Mouse (Mus musculus): ENCODE results near the gene Rnf217. TPM values are rescaled to one million over a fixed set of nuclear protein-coding genes. Genes with fewer than 3 reads are reported as not detected.

Gene Rnf217
- polyA plus RNA-seq, 1 experiment from 2014 or later = 2.3 TPM

DNA sequence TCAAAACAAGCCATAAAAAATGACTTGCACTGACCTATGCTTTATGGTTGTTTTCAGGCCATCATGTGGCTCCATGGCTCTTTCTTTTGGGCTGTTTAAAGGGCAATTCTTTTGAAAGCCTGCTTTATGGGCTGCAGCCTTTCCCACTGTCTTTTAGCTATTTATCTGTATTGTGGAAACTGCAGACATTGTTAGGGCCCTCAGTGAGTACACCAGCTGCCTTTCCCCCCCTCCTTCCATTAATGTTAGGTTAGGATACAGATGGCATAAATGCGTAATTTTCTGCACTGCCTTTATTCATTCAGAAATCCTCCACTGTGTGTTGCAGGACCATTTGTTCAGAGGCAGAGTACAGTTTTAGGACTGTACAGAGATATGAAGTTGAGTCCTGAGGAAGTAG, 93.1 kb downstream of the Rnf217 start:
- 83% methylated on average over 1 of the region's 1 CpGs for WGBS

GRCm38 (mm10) chr10:31504134-31504551, 104.8 kb downstream of the Rnf217 start:
- no peaks in the 10 kb centered on the region for H3K27me3 ChIP-seq (ENCODE audit: control insufficient read depth, insufficient read depth, low read length)
- H3K9ac ChIP-seq (replicated peaks; ENCODE audit: low read length) = no peak overlapping the region
- no peaks in the 10 kb centered on the region for H3K4me1 ChIP-seq (ENCODE audit: control insufficient read depth, insufficient read depth, low read length)
- no peaks in the 10 kb centered on the region for H3K36me3 ChIP-seq (replicated peaks; ENCODE audit: control insufficient read depth, insufficient read depth, low read depth, low read length)
- no peaks in the 10 kb centered on the region for H3K9me3 ChIP-seq (replicated peaks; ENCODE audit: control insufficient read depth, low read length)
- no peak overlapping the region for H3K4me2 ChIP-seq (ENCODE audit: low read depth, low read length)
- H3K4me3 ChIP-seq (ENCODE audit: low read depth, low read length) = no peak overlapping the region
- no peak for ATAC-seq (replicated peaks; ENCODE audit: insufficient number of reproducible peaks, low FRiP score, low TSS enrichment, low read depth)
- H3K27ac ChIP-seq (replicated peaks; ENCODE audit: low read depth, low read length) = no peak overlapping the region
- DNase-seq (ENCODE audit: low spot score) = no peak
- WGBS = 76% methylated on average over 3 of the region's 3 CpGs

More for the DNA sequence above, 93.1 kb downstream of the Rnf217 start:
- Histone ChIP-seq H3K27ac (replicated peaks; ENCODE audit: low read depth, low read length) (no peak overlapping the region), H3K4me1 (ENCODE audit: control insufficient read depth, insufficient read depth, low read length) (no peaks in the 10 kb centered on the region), H3K9ac (replicated peaks; ENCODE audit: low read length) (no peak overlapping the region), H3K4me3 (ENCODE audit: low read depth, low read length) (no peak overlapping the region), H3K36me3 (replicated peaks; ENCODE audit: control insufficient read depth, insufficient read depth, low read depth, low read length) (no peaks in the 10 kb centered on the region), H3K27me3 (ENCODE audit: control insufficient read depth, insufficient read depth, low read length) (no peaks in the 10 kb centered on the region), H3K9me3 (replicated peaks; ENCODE audit: control insufficient read depth, low read length) (no peaks in the 10 kb centered on the region), H3K4me2 (ENCODE audit: low read depth, low read length) (no peak overlapping the region)
- ATAC-seq (replicated peaks; ENCODE audit: insufficient number of reproducible peaks, low FRiP score, low TSS enrichment, low read depth) (no peak; the same call in 1 of the 2 replicates), DNase-seq (ENCODE audit: low spot score) (no peak)

GRCm38 (mm10) chr10:31503542-31504133, 105.3 kb downstream of the Rnf217 start:
- H3K9ac ChIP-seq (replicated peaks; ENCODE audit: low read length) = no peak overlapping the region
- ATAC-seq (replicated peaks; ENCODE audit: insufficient number of reproducible peaks, low FRiP score, low TSS enrichment, low read depth) = no peak
- H3K27ac ChIP-seq (replicated peaks; ENCODE audit: low read depth, low read length) = no peak overlapping the region
- no peak overlapping the region for H3K4me3 ChIP-seq (ENCODE audit: low read depth, low read length)
- no peak overlapping the region for H3K4me2 ChIP-seq (ENCODE audit: low read depth, low read length)
- no peaks in the 10 kb centered on the region for H3K27me3 ChIP-seq (ENCODE audit: control insufficient read depth, insufficient read depth, low read length)
- DNase-seq (ENCODE audit: low spot score) = no peak
- 90% methylated on average over 8 of the region's 8 CpGs for WGBS
- no peaks in the 10 kb centered on the region for H3K36me3 ChIP-seq (replicated peaks; ENCODE audit: control insufficient read depth, insufficient read depth, low read depth, low read length)
- H3K4me1 ChIP-seq (ENCODE audit: control insufficient read depth, insufficient read depth, low read length) = no peaks in the 10 kb centered on the region
- H3K9me3 ChIP-seq (replicated peaks; ENCODE audit: control insufficient read depth, low read length) = no peaks in the 10 kb centered on the region

DNA sequence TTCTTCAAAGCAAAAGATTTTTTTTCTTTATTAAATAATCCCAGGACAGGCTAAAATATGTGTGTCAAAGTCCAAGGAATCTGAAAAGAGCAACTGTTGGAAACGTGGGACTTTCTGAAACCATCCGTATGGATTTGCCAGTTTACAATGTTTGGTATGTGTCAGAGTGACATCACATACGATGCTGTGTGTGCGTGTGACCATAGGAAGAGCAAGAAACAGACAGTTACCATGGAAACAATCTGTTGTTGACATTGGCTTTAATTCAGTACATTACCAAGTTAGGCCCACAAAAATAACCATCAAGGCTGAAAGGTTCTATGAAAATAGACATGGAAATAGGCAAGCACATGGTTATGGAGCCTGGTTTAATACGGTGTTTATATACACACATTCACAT, 107.3 kb downstream of the Rnf217 start:
- H3K27me3 ChIP-seq (ENCODE audit: control insufficient read depth, insufficient read depth, low read length) = no peaks in the 10 kb centered on the region
- DNase-seq (ENCODE audit: low spot score) = no peak
- no peak overlapping the region for H3K4me3 ChIP-seq (ENCODE audit: low read depth, low read length)
- no peaks in the 10 kb centered on the region for H3K9me3 ChIP-seq (replicated peaks; ENCODE audit: control insufficient read depth, low read length)
- H3K36me3 ChIP-seq (replicated peaks; ENCODE audit: control insufficient read depth, insufficient read depth, low read depth, low read length) = no peaks in the 10 kb centered on the region
- H3K4me2 ChIP-seq (ENCODE audit: low read depth, low read length) = no peak overlapping the region
- no peaks in the 10 kb centered on the region for H3K4me1 ChIP-seq (ENCODE audit: control insufficient read depth, insufficient read depth, low read length)
- ATAC-seq (replicated peaks; ENCODE audit: insufficient number of reproducible peaks, low FRiP score, low TSS enrichment, low read depth) = no peak
- WGBS = 87% methylated on average over 5 of the region's 5 CpGs
- no peak overlapping the region for H3K27ac ChIP-seq (replicated peaks; ENCODE audit: low read depth, low read length)
- no peak overlapping the region for H3K9ac ChIP-seq (replicated peaks; ENCODE audit: low read length)

DNA sequence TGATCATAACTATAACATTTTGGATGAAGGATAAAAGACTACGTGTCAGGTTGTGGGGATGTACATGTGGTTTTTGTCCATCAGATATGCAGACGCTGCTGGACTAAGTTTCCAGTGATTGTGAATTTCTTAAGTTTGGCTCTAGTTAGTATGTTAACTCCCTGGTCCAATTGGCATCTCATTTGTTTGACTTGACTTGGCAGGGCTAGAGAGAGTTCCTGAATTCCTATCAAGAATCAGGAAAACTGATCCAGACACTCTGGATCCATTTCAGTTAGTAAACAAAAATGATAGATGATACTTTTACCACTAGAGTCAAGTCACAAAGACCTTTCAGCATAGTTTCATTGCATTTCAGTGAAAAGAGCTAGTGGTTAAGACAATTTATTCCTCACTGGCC, 112.1 kb downstream of the Rnf217 start:
- H3K27ac ChIP-seq (replicated peaks; ENCODE audit: low read depth, low read length) = no peak overlapping the region
- no peaks in the 10 kb centered on the region for H3K27me3 ChIP-seq (ENCODE audit: control insufficient read depth, insufficient read depth, low read length)
- no peak overlapping the region for H3K9ac ChIP-seq (replicated peaks; ENCODE audit: low read length)
- H3K4me1 ChIP-seq (ENCODE audit: control insufficient read depth, insufficient read depth, low read length) = no peaks in the 10 kb centered on the region
- ATAC-seq (replicated peaks; ENCODE audit: insufficient number of reproducible peaks, low FRiP score, low TSS enrichment, low read depth) (no peak), DNase-seq (ENCODE audit: low spot score) (no peak)
- H3K36me3 ChIP-seq (replicated peaks; ENCODE audit: control insufficient read depth, insufficient read depth, low read depth, low read length) = no peaks in the 10 kb centered on the region
- 80% methylated on average over 2 of the region's 2 CpGs for WGBS
- H3K9me3 ChIP-seq (replicated peaks; ENCODE audit: control insufficient read depth, low read length) = no peaks in the 10 kb centered on the region
- H3K4me3 ChIP-seq (ENCODE audit: low read depth, low read length) = no peak overlapping the region
- no peak overlapping the region for H3K4me2 ChIP-seq (ENCODE audit: low read depth, low read length)

DNA sequence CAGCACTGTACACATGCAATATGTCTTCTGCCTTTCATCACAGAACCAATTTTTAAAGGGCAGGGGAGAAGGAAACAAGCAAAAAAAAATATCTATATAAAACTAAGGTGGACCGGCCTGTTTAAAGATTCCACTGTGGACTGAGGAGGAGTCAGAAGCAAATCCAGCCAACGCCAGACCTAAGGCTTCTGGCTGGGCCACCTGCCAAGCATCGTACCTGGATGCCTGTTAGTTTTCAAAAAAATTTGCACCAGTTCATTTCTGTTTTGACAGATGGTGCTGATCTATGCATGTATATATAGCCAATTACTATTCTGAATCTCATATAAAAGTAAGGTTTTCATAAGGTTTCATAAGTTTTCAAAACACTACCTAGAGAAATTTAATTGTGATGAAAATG, 113.2 kb downstream of the Rnf217 start:
- H3K9ac ChIP-seq (replicated peaks; ENCODE audit: low read length) = no peak overlapping the region
- no peak for DNase-seq (ENCODE audit: low spot score)
- WGBS = 82% methylated on average over 3 of the region's 3 CpGs
- H3K9me3 ChIP-seq (replicated peaks; ENCODE audit: control insufficient read depth, low read length) = no peaks in the 10 kb centered on the region
- no peak overlapping the region for H3K4me3 ChIP-seq (ENCODE audit: low read depth, low read length)
- H3K4me2 ChIP-seq (ENCODE audit: low read depth, low read length) = no peak overlapping the region
- no peaks in the 10 kb centered on the region for H3K4me1 ChIP-seq (ENCODE audit: control insufficient read depth, insufficient read depth, low read length)
- no peak overlapping the region for H3K27ac ChIP-seq (replicated peaks; ENCODE audit: low read depth, low read length)
- H3K27me3 ChIP-seq (ENCODE audit: control insufficient read depth, insufficient read depth, low read length) = no peaks in the 10 kb centered on the region
- no peaks in the 10 kb centered on the region for H3K36me3 ChIP-seq (replicated peaks; ENCODE audit: control insufficient read depth, insufficient read depth, low read depth, low read length)
- ATAC-seq (replicated peaks; ENCODE audit: insufficient number of reproducible peaks, low FRiP score, low TSS enrichment, low read depth) = no peak

DNA sequence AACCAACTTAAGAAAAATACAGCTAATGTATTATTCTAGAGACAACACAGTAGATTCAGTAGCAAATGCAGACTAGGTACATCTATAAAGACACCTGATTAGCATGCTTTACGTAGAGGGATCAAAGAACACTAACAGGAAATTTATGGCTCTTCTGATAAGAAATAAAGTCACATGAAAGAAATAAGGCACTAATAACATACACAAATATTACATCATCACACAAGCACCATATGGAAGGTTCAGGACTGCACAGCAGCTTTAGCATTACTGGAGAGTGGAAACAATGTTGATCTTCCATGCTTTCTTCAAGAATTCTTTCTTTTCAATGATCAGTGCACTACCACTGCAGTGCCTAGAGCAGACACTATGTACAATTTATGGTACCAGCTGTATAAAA, 114.7 kb downstream of the Rnf217 start:
- DNase-seq (ENCODE audit: low spot score) = no peak
- Histone ChIP-seq H3K9ac (replicated peaks; ENCODE audit: low read length) (no peak overlapping the region), H3K27me3 (ENCODE audit: control insufficient read depth, insufficient read depth, low read length) (no peaks in the 10 kb centered on the region), H3K4me3 (ENCODE audit: low read depth, low read length) (no peak overlapping the region), H3K4me2 (ENCODE audit: low read depth, low read length) (no peak overlapping the region), H3K27ac (replicated peaks; ENCODE audit: low read depth, low read length) (no peak overlapping the region), H3K36me3 (replicated peaks; ENCODE audit: control insufficient read depth, insufficient read depth, low read depth, low read length) (no peaks in the 10 kb centered on the region), H3K9me3 (replicated peaks; ENCODE audit: control insufficient read depth, low read length) (no peaks in the 10 kb centered on the region), H3K4me1 (ENCODE audit: control insufficient read depth, insufficient read depth, low read length) (no peaks in the 10 kb centered on the region)
- 90% methylated on average over 1 of the region's 1 CpGs for WGBS
- ATAC-seq (replicated peaks; ENCODE audit: insufficient number of reproducible peaks, low FRiP score, low TSS enrichment, low read depth) = no peak

DNA sequence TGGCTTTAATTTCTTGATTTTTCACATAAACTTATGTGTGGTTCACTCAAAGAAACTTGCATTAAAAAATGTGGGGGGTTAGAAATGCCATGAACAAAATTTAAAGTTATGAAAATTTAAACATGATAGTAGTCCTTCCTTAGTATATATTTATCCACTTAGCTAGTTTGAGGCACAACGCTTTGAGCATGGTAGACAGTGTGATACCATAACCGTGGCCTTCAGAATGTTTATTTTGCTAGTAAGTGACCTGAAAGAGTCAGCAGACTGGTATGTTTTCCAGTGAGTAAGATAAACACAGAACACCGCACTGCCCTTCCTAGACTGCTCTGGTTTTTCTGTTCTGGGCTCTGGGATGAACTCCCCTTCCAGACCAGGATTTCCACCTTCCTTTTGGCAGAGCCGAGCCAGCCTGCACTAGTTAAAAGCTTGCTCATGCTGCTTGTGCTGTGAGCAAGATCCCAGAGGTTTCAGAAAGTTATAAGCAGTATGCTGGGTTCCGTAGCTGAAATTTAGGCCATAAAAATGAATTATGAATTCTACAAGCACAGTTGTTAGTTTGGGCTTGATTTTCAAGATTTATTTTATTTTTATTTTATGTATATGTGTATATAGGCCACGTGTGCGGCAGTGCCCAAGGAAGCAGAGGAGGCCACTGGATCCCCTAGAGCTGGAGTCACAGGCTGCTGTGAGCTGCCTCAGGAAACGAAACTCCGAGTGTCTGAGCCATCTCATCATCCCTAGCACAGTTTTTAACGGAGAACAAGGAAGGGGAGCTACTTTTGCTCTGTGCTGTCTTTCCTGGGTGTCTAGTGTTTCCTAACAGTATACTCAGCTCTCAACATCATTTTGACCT, 141.7 kb downstream of the Rnf217 start:
- DNase-seq (ENCODE audit: low spot score) (peak; percentile 33), ATAC-seq (replicated peaks; ENCODE audit: insufficient number of reproducible peaks, low FRiP score, low TSS enrichment, low read depth) (0 out of 2 replicates have a peak, but pooled peaks have one; percentile 34)
- no peak overlapping the region for H3K4me2 ChIP-seq (ENCODE audit: low read depth, low read length)
- no peaks in the 10 kb centered on the region for H3K4me1 ChIP-seq (ENCODE audit: control insufficient read depth, insufficient read depth, low read length)
- H3K36me3 ChIP-seq (replicated peaks; ENCODE audit: control insufficient read depth, insufficient read depth, low read depth, low read length) = no peaks in the 10 kb centered on the region
- no peak overlapping the region for H3K9ac ChIP-seq (replicated peaks; ENCODE audit: low read length)
- H3K9me3 ChIP-seq (replicated peaks; ENCODE audit: control insufficient read depth, low read length) = no peaks in the 10 kb centered on the region
- H3K4me3 ChIP-seq (ENCODE audit: low read depth, low read length) = no peak overlapping the region
- no peak overlapping the region for H3K27ac ChIP-seq (replicated peaks; ENCODE audit: low read depth, low read length)
- 57% methylated on average over 10 of the region's 10 CpGs for WGBS
- H3K27me3 ChIP-seq (ENCODE audit: control insufficient read depth, insufficient read depth, low read length) = no peaks in the 10 kb centered on the region

Data from embryonic facial prominence, embryonic 11.5 days (tissue).